Mouse (Mus musculus): ENCODE data around the gene 2810006K23Rik. TPM values are rescaled to one million over a fixed set of nuclear protein-coding genes. Genes with fewer than 3 reads are reported as not detected.

The 2810006K23Rik gene
- polyA plus RNA-seq, 1 experiment: 7.8 TPM

- TF ChIP-seq MAX (IDR thresholded peaks at IDR 0.05): no peak
- TF ChIP-seq CEBPB (IDR thresholded peaks at IDR 0.05; ENCODE audit: low read depth): no peak
- no peak for TF ChIP-seq USF1 (IDR thresholded peaks at IDR 0.05; ENCODE audit: low read depth)
- no peak for TF ChIP-seq MYOG (IDR thresholded peaks at IDR 0.05; ENCODE audit: control insufficient read depth, extremely low read depth, insufficient read length)
- TF ChIP-seq MYOD1 (IDR thresholded peaks at IDR 0.05; ENCODE audit: control insufficient read depth, insufficient read length, low read depth): no peak
- no peak for TF ChIP-seq FOSL1 (IDR thresholded peaks at IDR 0.05; ENCODE audit: insufficient read depth, low read length, poor library complexity, severe bottlenecking)
- no peak for TF ChIP-seq CTCF (IDR thresholded peaks at IDR 0.05; ENCODE audit: control insufficient read depth, insufficient read depth, insufficient read length)
- no peak overlapping the region for H3K4me3 ChIP-seq (ENCODE audit: insufficient read depth, poor library complexity, severe bottlenecking)
- peaks cover 67% of the 10 kb centered on the region for H3K36me3 ChIP-seq (ENCODE audit: control insufficient read depth, insufficient read depth)
Measured at GRCm38 (mm10) chr5:124310091-124310490, 17.8 kb upstream of the 2810006K23Rik start.

DNA sequence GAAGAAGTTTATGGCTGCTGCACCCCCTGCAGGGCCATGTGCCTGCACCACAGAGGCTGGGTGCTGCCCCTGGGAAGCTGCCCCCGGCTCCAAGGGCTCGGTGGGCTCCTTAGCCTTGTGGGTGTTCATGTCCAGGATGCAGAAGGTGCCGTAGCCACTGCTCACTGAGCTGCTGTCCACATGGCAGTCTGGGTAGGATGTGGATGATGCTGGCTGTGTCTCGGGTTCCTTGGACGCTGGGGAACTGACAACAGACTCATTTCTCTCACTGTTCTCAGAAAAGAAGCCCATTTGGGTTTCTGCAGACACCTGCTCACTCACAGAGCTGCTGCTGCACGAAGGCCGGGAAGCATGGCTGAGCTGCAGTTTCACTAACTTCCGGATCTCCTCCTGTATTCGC lies 12.4 kb upstream of the 2810006K23Rik start:
- Histone ChIP-seq H3K79me2 (ENCODE audit: control insufficient read depth, insufficient read depth) (no peaks in the 10 kb centered on the region), H3K36me3 (ENCODE audit: control insufficient read depth, insufficient read depth) (peaks cover 51% of the 10 kb centered on the region), H3K79me3 (ENCODE audit: low read depth) (no peaks in the 10 kb centered on the region), H3K4me3 (ENCODE audit: insufficient read depth, poor library complexity, severe bottlenecking) (no peak overlapping the region), H3K27me3 (ENCODE audit: control insufficient read depth, insufficient read depth, insufficient read length) (no peaks in the 10 kb centered on the region), H3ac (ENCODE audit: control insufficient read depth, insufficient read length, low read depth) (no peak overlapping the region)
- TF ChIP-seq FOSL1 (IDR thresholded peaks at IDR 0.05; ENCODE audit: insufficient read depth, low read length, poor library complexity, severe bottlenecking): no peak
- no peak for TF ChIP-seq MAX (IDR thresholded peaks at IDR 0.05)
- no peak for TF ChIP-seq CTCF (IDR thresholded peaks at IDR 0.05; ENCODE audit: control insufficient read depth, insufficient read depth, insufficient read length)
- no peak for TF ChIP-seq MYOG (IDR thresholded peaks at IDR 0.05; ENCODE audit: control insufficient read depth, extremely low read depth, insufficient read length)
- no peak for TF ChIP-seq CEBPB (IDR thresholded peaks at IDR 0.05; ENCODE audit: low read depth)
- TF ChIP-seq USF1 (IDR thresholded peaks at IDR 0.05; ENCODE audit: low read depth): no peak

More at GRCm38 (mm10) chr5:124310091-124310490, 17.8 kb upstream of the 2810006K23Rik start:
- H3ac ChIP-seq (ENCODE audit: control insufficient read depth, insufficient read length, low read depth): no peak overlapping the region
- peaks cover 6% of the 10 kb centered on the region for H3K79me2 ChIP-seq (ENCODE audit: control insufficient read depth, insufficient read depth)
- H3K79me3 ChIP-seq (ENCODE audit: low read depth): no peaks in the 10 kb centered on the region
- H3K27me3 ChIP-seq (ENCODE audit: control insufficient read depth, insufficient read depth, insufficient read length): no peaks in the 10 kb centered on the region

DNA sequence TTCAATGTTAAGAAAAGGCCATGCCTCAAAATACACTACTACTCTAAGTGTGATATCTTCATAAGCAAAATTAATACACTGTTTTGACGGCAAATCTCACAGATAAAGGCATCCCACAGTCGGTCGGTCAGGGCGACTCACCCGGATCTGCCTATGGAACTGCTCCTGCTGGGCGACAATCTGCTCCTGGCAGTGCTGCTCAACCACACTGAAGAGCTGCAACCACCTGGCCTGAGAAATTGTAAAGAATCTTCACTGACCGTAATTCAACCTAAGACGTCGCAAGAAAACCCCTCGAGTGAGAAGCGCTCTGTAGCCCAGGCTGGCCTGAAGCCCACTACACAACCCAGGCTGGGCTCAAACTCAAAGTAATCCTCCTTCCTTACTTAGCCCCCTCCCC lies 11.9 kb upstream of the 2810006K23Rik start:
- Histone ChIP-seq H3K27me3 (ENCODE audit: control insufficient read depth, insufficient read depth, insufficient read length) (no peaks in the 10 kb centered on the region), H3K36me3 (ENCODE audit: control insufficient read depth, insufficient read depth) (peaks cover 51% of the 10 kb centered on the region), H3K4me3 (ENCODE audit: insufficient read depth, poor library complexity, severe bottlenecking) (no peak overlapping the region), H3ac (ENCODE audit: control insufficient read depth, insufficient read length, low read depth) (no peak overlapping the region), H3K79me2 (ENCODE audit: control insufficient read depth, insufficient read depth) (no peaks in the 10 kb centered on the region), H3K79me3 (ENCODE audit: low read depth) (no peaks in the 10 kb centered on the region)
- TF ChIP-seq CEBPB (IDR thresholded peaks at IDR 0.05; ENCODE audit: low read depth): no peak
- no peak for TF ChIP-seq MYOD1 (IDR thresholded peaks at IDR 0.05; ENCODE audit: control insufficient read depth, insufficient read length, low read depth)
- no peak for TF ChIP-seq FOSL1 (IDR thresholded peaks at IDR 0.05; ENCODE audit: insufficient read depth, low read length, poor library complexity, severe bottlenecking)
- no peak for TF ChIP-seq CTCF (IDR thresholded peaks at IDR 0.05; ENCODE audit: control insufficient read depth, insufficient read depth, insufficient read length)
- no peak for TF ChIP-seq USF1 (IDR thresholded peaks at IDR 0.05; ENCODE audit: low read depth)
- no peak for TF ChIP-seq MAX (IDR thresholded peaks at IDR 0.05)
- TF ChIP-seq MYOG (IDR thresholded peaks at IDR 0.05; ENCODE audit: control insufficient read depth, extremely low read depth, insufficient read length): no peak

DNA sequence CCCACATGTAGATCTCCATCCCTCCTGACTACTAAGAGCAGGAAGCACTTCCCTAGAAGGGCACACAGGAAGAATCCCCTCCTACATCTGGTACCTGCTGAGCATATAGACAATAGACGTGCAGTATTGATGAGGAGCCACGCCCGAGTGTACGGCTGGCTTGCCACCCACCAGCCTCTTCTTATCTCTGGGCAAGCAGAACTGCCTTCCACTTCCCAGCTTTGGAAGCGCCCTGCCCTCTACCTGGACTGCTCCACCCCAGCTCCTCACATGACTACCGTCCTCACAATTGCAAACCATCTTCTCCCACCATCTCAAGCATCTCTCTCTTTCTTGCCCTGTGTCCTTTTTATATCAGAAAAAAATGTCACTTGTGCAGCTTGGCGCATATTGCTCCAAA lies 10.2 kb upstream of the 2810006K23Rik start:
- H3K27me3 ChIP-seq (ENCODE audit: control insufficient read depth, insufficient read depth, insufficient read length): no peaks in the 10 kb centered on the region
- no peak overlapping the region for H3K4me3 ChIP-seq (ENCODE audit: insufficient read depth, poor library complexity, severe bottlenecking)
- H3ac ChIP-seq (ENCODE audit: control insufficient read depth, insufficient read length, low read depth): no peak overlapping the region
- TF ChIP-seq CEBPB (IDR thresholded peaks at IDR 0.05; ENCODE audit: low read depth) (no peak), MAX (IDR thresholded peaks at IDR 0.05) (no peak), FOSL1 (IDR thresholded peaks at IDR 0.05; ENCODE audit: insufficient read depth, low read length, poor library complexity, severe bottlenecking) (no peak), USF1 (IDR thresholded peaks at IDR 0.05; ENCODE audit: low read depth) (no peak), MYOG (IDR thresholded peaks at IDR 0.05; ENCODE audit: control insufficient read depth, extremely low read depth, insufficient read length) (no peak), CTCF (IDR thresholded peaks at IDR 0.05; ENCODE audit: control insufficient read depth, insufficient read depth, insufficient read length) (no peak), MYOD1 (IDR thresholded peaks at IDR 0.05; ENCODE audit: control insufficient read depth, insufficient read length, low read depth) (no peak)
- H3K79me3 ChIP-seq (ENCODE audit: low read depth): no peaks in the 10 kb centered on the region
- H3K36me3 ChIP-seq (ENCODE audit: control insufficient read depth, insufficient read depth): peaks cover 44% of the 10 kb centered on the region
- no peaks in the 10 kb centered on the region for H3K79me2 ChIP-seq (ENCODE audit: control insufficient read depth, insufficient read depth)

DNA sequence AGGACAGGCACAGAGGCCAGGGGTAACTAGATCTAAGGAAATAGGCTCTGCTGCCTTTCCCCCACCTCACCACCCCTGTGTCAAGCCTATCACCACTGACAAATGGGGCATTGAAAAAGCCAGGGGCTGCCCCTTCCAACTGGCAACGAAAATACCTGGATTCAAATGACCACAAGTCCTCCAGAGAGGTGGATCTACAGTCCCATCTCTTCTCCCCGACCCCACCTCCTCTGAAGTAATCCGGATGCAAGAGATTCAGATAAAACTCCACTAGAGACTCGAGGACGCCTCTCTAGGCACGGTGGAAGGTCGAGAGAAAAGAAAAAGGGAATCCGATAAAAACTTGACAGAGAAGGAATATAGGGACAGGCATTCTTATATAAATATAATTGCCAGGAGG lies 1.1 kb upstream of the 2810006K23Rik start:
- no peak for TF ChIP-seq CTCF (IDR thresholded peaks at IDR 0.05; ENCODE audit: control insufficient read depth, insufficient read depth, insufficient read length)
- TF ChIP-seq USF1 (IDR thresholded peaks at IDR 0.05; ENCODE audit: low read depth): no peak
- peaks cover 41% of the 10 kb centered on the region for H3K79me2 ChIP-seq (ENCODE audit: control insufficient read depth, insufficient read depth)
- H3K4me3 ChIP-seq (ENCODE audit: insufficient read depth, poor library complexity, severe bottlenecking): peak overlapping the region; percentile 65
- H3ac ChIP-seq (ENCODE audit: control insufficient read depth, insufficient read length, low read depth): peak overlapping the region; percentile 50
- no peaks in the 10 kb centered on the region for H3K27me3 ChIP-seq (ENCODE audit: control insufficient read depth, insufficient read depth, insufficient read length)
- peaks cover 16% of the 10 kb centered on the region for H3K79me3 ChIP-seq (ENCODE audit: low read depth)
- peaks cover 13% of the 10 kb centered on the region for H3K36me3 ChIP-seq (ENCODE audit: control insufficient read depth, insufficient read depth)

DNA sequence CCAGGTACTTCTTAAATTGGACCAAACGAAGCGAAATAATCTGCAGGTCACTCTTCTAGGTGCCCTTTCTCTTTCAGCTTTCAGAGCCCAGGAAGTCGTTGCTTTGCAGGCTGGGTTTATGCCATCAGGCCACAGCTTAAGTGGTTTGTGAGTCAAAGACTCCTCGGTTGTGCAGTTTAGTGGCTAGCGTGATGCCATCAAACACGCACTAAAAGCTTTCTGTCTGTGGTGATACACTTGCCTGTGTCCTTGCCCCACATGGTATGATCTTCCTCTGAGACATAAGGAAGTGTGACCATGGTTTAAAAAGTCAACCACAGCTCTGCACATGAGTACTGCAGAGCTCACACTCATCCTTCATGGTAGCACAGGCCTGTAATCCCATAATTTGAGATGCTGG lies 2.2 kb downstream of the 2810006K23Rik start:
- H3K27me3 ChIP-seq (ENCODE audit: control insufficient read depth, insufficient read depth, insufficient read length): no peaks in the 10 kb centered on the region
- H3K4me3 ChIP-seq (ENCODE audit: insufficient read depth, poor library complexity, severe bottlenecking): no peak overlapping the region
- TF ChIP-seq CEBPB (IDR thresholded peaks at IDR 0.05; ENCODE audit: low read depth): no peak
- TF ChIP-seq CTCF (IDR thresholded peaks at IDR 0.05; ENCODE audit: control insufficient read depth, insufficient read depth, insufficient read length): no peak
- TF ChIP-seq MYOD1 (IDR thresholded peaks at IDR 0.05; ENCODE audit: control insufficient read depth, insufficient read length, low read depth): no peak
- no peak for TF ChIP-seq FOSL1 (IDR thresholded peaks at IDR 0.05; ENCODE audit: insufficient read depth, low read length, poor library complexity, severe bottlenecking)
- no peak for TF ChIP-seq MYOG (IDR thresholded peaks at IDR 0.05; ENCODE audit: control insufficient read depth, extremely low read depth, insufficient read length)
- no peak for TF ChIP-seq USF1 (IDR thresholded peaks at IDR 0.05; ENCODE audit: low read depth)
- no peak for TF ChIP-seq MAX (IDR thresholded peaks at IDR 0.05)
- peaks cover 14% of the 10 kb centered on the region for H3K79me3 ChIP-seq (ENCODE audit: low read depth)
- H3K36me3 ChIP-seq (ENCODE audit: control insufficient read depth, insufficient read depth): no peaks in the 10 kb centered on the region
- peaks cover 33% of the 10 kb centered on the region for H3K79me2 ChIP-seq (ENCODE audit: control insufficient read depth, insufficient read depth)
- no peak overlapping the region for H3ac ChIP-seq (ENCODE audit: control insufficient read depth, insufficient read length, low read depth)
